Mouse (Mus musculus): Measurements from ENCODE around the gene Alg3. TPM values are rescaled to one million over a fixed set of nuclear protein-coding genes. Genes with fewer than 3 reads are reported as not detected.
A peak's percentile ranks its signal among the peaks of the same experiment; 100 is the strongest.

Gene Alg3
- total RNA-seq, 1 experiment, result 28.9 TPM

DNA sequence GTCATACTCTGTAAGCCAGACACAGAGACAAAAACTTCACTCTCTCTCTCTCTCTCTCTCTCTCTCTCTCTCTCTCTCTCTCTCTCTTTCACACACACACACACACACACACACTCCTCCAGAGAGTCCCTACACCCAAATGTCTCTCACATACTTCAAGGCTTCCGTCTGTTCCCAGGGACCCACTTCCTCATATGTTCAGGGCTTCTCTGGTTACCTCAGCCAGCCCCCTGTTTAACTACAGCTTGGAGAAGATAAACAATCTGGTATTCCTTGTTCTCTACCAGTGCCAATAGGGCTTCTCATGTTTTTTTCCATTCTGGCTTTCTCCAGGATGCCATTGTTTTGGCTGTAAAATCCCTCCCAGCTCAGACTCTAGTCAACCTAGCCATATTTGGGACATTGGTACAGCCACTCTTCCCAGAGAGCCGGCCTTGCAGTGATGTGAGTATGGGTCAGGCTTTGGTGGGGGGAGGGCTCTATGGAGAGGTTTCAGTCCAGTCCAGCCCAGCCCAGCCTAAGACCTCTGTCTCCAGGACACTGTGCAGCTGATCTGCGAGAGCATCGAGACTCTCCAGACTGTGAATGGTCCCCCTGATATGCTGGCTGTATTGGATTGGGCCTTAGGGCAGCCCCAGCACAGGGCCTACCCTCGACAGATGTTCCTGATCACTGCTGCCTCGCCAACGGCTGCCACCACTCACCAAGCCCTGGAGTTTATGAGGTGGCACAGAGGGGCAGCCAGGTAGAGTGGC is 14.7 kb downstream of the Alg3 start:
- Histone ChIP-seq H3K36me3 (ENCODE audit: control insufficient read depth, insufficient read depth, low read length, poor library complexity, severe bottlenecking) (no peaks in the 10 kb centered on the region), H3K9ac (ENCODE audit: insufficient read depth, low read depth, low read length, poor library complexity, severe bottlenecking) (no peak overlapping the region), H3K27ac (ENCODE audit: insufficient read depth, low read depth, low read length, poor library complexity, severe bottlenecking) (no peak overlapping the region), H3K4me3 (ENCODE audit: insufficient read depth in 1 of 2, low read depth in 1 of 2, low read length in 2 of 2, poor library complexity in 1 of 2, severe bottlenecking in 1 of 2) (no peak overlapping the region), H3K9me3 (ENCODE audit: control insufficient read depth, insufficient read depth, low read depth, low read length) (no peaks in the 10 kb centered on the region), H3K4me1 (ENCODE audit: control insufficient read depth in 2 of 2, insufficient read depth in 2 of 2, low read length in 2 of 2, poor library complexity in 1 of 2) (no peaks in the 10 kb centered on the region)
- in situ Hi-C loops (cut with MboI; ENCODE audit: low sequenced_read_pairs in 2 of 2, unreplicated experiment in 2 of 2), result no loop called here
- no peak for DNase-seq (ENCODE audit: low read depth, low spot score)
- TF ChIP-seq CHD2 (IDR thresholded peaks at IDR 0.05; ENCODE audit: low read depth, low read length), result no peak
- no peak for TF ChIP-seq ZC3H11A (IDR thresholded peaks at IDR 0.05; ENCODE audit: borderline replicate concordance, low read depth, low read length)

DNA sequence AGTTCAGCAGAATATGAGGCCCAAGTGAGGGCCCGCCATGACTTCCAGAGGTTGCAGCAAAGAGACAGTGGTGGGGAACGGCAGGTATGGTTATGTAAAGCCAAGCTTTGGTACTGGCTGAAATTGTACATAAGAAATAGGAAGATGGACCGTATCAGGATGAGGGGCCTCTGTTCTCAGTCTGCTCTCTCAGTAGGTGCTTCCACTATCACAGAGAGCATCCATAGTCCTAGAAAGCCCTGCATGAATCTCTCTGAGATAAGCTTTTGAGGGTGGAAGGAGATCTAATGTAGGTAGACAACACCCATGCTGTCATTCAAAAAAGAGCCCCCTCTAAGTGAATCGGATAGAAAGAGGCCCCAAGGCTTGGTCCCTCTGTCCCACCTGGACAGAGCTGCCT is 15.8 kb downstream of the Alg3 start:
- no peak for DNase-seq (ENCODE audit: low read depth, low spot score)
- H3K9ac ChIP-seq (ENCODE audit: insufficient read depth, low read depth, low read length, poor library complexity, severe bottlenecking), result no peak overlapping the region
- no peaks in the 10 kb centered on the region for H3K9me3 ChIP-seq (ENCODE audit: control insufficient read depth, insufficient read depth, low read depth, low read length)
- in situ Hi-C loops (cut with MboI; ENCODE audit: low sequenced_read_pairs in 2 of 2, unreplicated experiment in 2 of 2), result no loop called here
- no peak overlapping the region for H3K4me3 ChIP-seq (ENCODE audit: insufficient read depth in 1 of 2, low read depth in 1 of 2, low read length in 2 of 2, poor library complexity in 1 of 2, severe bottlenecking in 1 of 2)
- H3K4me1 ChIP-seq (ENCODE audit: control insufficient read depth in 2 of 2, insufficient read depth in 2 of 2, low read length in 2 of 2, poor library complexity in 1 of 2), result peaks cover 0 to 3% of the 10 kb centered on the region in 2 experiments; a peak in 1 of 4 replicates
- H3K27ac ChIP-seq (ENCODE audit: insufficient read depth, low read depth, low read length, poor library complexity, severe bottlenecking), result no peak overlapping the region
- no peaks in the 10 kb centered on the region for H3K36me3 ChIP-seq (ENCODE audit: control insufficient read depth, insufficient read depth, low read length, poor library complexity, severe bottlenecking)
- TF ChIP-seq HCFC1 (IDR thresholded peaks at IDR 0.05; ENCODE audit: borderline replicate concordance, insufficient read depth, low read length) (no peak), ZNF384 (IDR thresholded peaks at IDR 0.05; ENCODE audit: low read depth, low read length) (no peak), ZC3H11A (IDR thresholded peaks at IDR 0.05; ENCODE audit: borderline replicate concordance, low read depth, low read length) (no peak), CHD2 (IDR thresholded peaks at IDR 0.05; ENCODE audit: low read depth, low read length) (no peak), MAFK (IDR thresholded peaks at IDR 0.05; ENCODE audit: insufficient read depth, low read depth, low read length) (no peak)

DNA sequence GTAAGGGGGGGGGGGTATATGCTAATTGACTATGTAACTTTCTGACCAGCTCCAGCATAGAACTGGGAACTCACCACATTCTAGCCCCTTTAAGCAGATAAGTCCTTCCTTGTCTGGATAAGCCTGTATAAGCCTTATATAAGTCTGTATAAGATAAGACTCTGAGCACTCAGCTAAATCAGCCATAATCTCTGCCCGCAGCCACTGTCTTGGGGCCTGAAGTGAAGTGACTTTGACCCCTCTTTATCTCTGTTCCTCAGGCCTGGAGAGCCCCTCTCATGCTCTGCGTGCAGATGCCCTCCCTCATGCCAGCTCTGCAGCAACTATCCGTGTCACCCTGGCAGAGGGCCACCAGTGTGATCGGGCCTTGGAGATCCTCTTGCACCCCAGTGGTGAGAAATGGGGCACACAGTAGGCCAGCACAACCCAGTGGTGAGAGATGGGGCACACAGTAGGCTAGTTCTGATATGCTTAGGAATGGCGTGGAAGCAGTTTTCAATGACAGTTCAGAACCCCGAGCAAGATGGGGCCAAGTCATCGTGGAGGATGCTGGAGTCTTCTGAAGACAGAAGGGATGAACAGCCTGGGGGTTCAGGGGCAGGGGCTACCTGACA is 16.4 kb downstream of the Alg3 start:
- Histone ChIP-seq H3K36me3 (ENCODE audit: control insufficient read depth, insufficient read depth, low read length, poor library complexity, severe bottlenecking) (no peaks in the 10 kb centered on the region), H3K9me3 (ENCODE audit: control insufficient read depth, insufficient read depth, low read depth, low read length) (no peaks in the 10 kb centered on the region), H3K4me1 (ENCODE audit: control insufficient read depth in 2 of 2, insufficient read depth in 2 of 2, low read length in 2 of 2, poor library complexity in 1 of 2) (peaks cover 0 to 6% of the 10 kb centered on the region in 2 experiments; a peak in 1 of 4 replicates), H3K4me3 (ENCODE audit: insufficient read depth in 1 of 2, low read depth in 1 of 2, low read length in 2 of 2, poor library complexity in 1 of 2, severe bottlenecking in 1 of 2) (no peak overlapping the region), H3K27ac (ENCODE audit: insufficient read depth, low read depth, low read length, poor library complexity, severe bottlenecking) (no peak overlapping the region), H3K9ac (ENCODE audit: insufficient read depth, low read depth, low read length, poor library complexity, severe bottlenecking) (no peak overlapping the region)
- no peak for TF ChIP-seq ZC3H11A (IDR thresholded peaks at IDR 0.05; ENCODE audit: borderline replicate concordance, low read depth, low read length)
- no peak for TF ChIP-seq HCFC1 (IDR thresholded peaks at IDR 0.05; ENCODE audit: borderline replicate concordance, insufficient read depth, low read length)
- TF ChIP-seq ZNF384 (IDR thresholded peaks at IDR 0.05; ENCODE audit: low read depth, low read length), result no peak
- TF ChIP-seq CHD2 (IDR thresholded peaks at IDR 0.05; ENCODE audit: low read depth, low read length), result no peak
- TF ChIP-seq MAFK (IDR thresholded peaks at IDR 0.05; ENCODE audit: insufficient read depth, low read depth, low read length), result no peak
- DNase-seq (ENCODE audit: low read depth, low spot score), result no peak
- in situ Hi-C loops (cut with MboI; ENCODE audit: low sequenced_read_pairs in 2 of 2, unreplicated experiment in 2 of 2), result no loop called here

DNA sequence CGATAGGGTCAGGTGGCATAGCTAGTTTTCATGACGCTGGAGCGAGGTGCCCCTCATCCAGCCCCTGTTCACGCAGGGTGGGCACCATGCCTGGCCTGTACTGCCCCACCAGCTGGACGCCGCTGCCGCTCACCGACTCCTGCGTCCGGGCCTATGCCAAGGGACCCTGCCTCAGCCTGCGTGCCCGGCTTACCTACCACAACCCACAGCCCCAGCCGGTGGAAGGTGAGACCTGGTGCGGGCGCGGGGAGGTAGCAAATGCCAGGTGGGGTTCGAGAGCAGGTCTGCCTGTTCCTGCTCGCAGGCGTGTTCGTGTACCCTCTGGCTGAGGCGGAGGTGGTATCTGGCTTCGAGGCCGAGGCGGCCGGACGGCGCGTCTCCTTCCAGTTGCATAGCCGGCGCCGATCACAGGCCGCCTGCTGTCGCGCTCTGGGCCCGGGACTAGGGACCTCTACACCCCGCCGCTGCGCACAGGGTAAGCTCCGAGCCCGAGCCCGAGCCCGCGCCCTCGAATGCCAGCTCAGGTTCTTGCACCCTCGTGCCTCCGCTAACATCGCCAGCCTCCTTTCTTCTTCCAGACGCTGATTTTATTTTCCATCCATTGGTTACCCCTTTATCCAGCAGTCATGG is 20.3 kb downstream of the Alg3 start:
- TF ChIP-seq ZC3H11A (IDR thresholded peaks at IDR 0.05; ENCODE audit: borderline replicate concordance, low read depth, low read length), result no peak
- TF ChIP-seq ZNF384 (IDR thresholded peaks at IDR 0.05; ENCODE audit: low read depth, low read length), result no peak
- no peak for TF ChIP-seq MAFK (IDR thresholded peaks at IDR 0.05; ENCODE audit: insufficient read depth, low read depth, low read length)
- no peak for TF ChIP-seq CHD2 (IDR thresholded peaks at IDR 0.05; ENCODE audit: low read depth, low read length)
- TF ChIP-seq HCFC1 (IDR thresholded peaks at IDR 0.05; ENCODE audit: borderline replicate concordance, insufficient read depth, low read length), result no peak
- in situ Hi-C loops (cut with MboI; ENCODE audit: low sequenced_read_pairs in 2 of 2, unreplicated experiment in 2 of 2), result no loop called here
- Histone ChIP-seq H3K9me3 (ENCODE audit: control insufficient read depth, insufficient read depth, low read depth, low read length) (no peaks in the 10 kb centered on the region), H3K27ac (ENCODE audit: insufficient read depth, low read depth, low read length, poor library complexity, severe bottlenecking) (no peak overlapping the region), H3K4me3 (ENCODE audit: insufficient read depth in 1 of 2, low read depth in 1 of 2, low read length in 2 of 2, poor library complexity in 1 of 2, severe bottlenecking in 1 of 2) (peak overlapping the region; percentile 48 to 55; a peak in 3 of 4 replicates), H3K4me1 (ENCODE audit: control insufficient read depth in 2 of 2, insufficient read depth in 2 of 2, low read length in 2 of 2, poor library complexity in 1 of 2) (peaks cover 0 to 7% of the 10 kb centered on the region in 2 experiments; a peak in 1 of 4 replicates), H3K36me3 (ENCODE audit: control insufficient read depth, insufficient read depth, low read length, poor library complexity, severe bottlenecking) (no peaks in the 10 kb centered on the region), H3K9ac (ENCODE audit: insufficient read depth, low read depth, low read length, poor library complexity, severe bottlenecking) (peak overlapping the region; percentile 6; the same call in 1 of the 2 replicates)
- DNase-seq (ENCODE audit: low read depth, low spot score), result no peak
